Comparison of ENCODE assay signal across 26 mouse cellular contexts in the genomic region with DNA sequence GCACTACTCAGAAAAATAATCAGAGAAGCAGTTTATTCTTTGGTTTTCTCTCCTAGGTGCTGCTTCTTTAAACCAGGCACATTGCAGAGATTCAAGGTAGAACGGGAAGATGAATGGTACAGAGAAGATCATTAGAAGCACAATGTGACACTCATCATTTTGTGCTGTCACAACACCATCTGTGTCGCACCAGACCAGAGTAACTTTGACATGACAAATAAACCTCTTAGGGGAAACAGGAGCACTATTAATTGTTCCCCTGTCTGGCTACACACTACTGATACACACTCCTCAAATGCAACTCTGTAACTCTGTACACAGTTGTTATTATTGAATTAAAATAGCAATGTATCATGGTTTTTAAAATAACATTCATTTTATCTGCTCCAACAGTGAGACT.
DNase-seq lines count a peak whose midpoint lies in the region; ATAC-seq and TF ChIP-seq lines count a peak whose summit lies in the region.
"Had no signal": no experiment of that assay in that cellular context is flagged by ENCODE, and none has a peak within 500 bp of the region (broad histone marks: within the 10 kb centered on the region; RNA-seq: fewer than 3 reads in every experiment).

No protein-coding gene starts in this region.

- ATAC-seq in forebrain, embryonic 16.5 days: peak; percentile 54; the same call in 1 of the 2 replicates
- ATAC-seq in forebrain, embryonic 11.5 days (replicated peaks; ENCODE audit: low FRiP score): no peak
- peak; percentile 31; the same call in 1 of the 2 replicates for ATAC-seq in hindbrain, embryonic 14.5 days (ENCODE audit: low FRiP score)
- no peak for ATAC-seq in hindbrain, postnatal 0 days
- ATAC-seq: CD4-positive, CD25-positive, alpha-beta regulatory T cell, adult 4 months; intestine, postnatal 0 days had no signal

- H3K36me3 ChIP-seq in forebrain, embryonic 16.5 days (ENCODE audit: control insufficient read depth, insufficient read depth): no peaks in the 10 kb centered on the region
- H3K36me3 ChIP-seq in forebrain, embryonic 11.5 days (ENCODE audit: control insufficient read depth, insufficient read depth, low read length): no peaks in the 10 kb centered on the region
- H3K36me3 ChIP-seq in hindbrain, embryonic 14.5 days (replicated peaks; ENCODE audit: control insufficient read depth, insufficient read depth): no peaks in the 10 kb centered on the region
- no peaks in the 10 kb centered on the region for H3K36me3 ChIP-seq in hindbrain, postnatal 0 days (ENCODE audit: insufficient read depth, low read length)
- no peaks in the 10 kb centered on the region for H3K36me3 ChIP-seq in kidney, adult 2 months (ENCODE audit: control insufficient read depth, insufficient read depth, low read length)
- H3K36me3 ChIP-seq: embryonic facial prominence, embryonic 10.5 days; embryonic facial prominence, embryonic 13.5 days; heart, embryonic 10.5 days; heart, embryonic 13.5 days had no signal

- H3K4me3 ChIP-seq in forebrain, embryonic 16.5 days (replicated peaks; ENCODE audit: low read length): no peak overlapping the region
- no peak overlapping the region for H3K4me3 ChIP-seq in forebrain, embryonic 11.5 days (ENCODE audit: low read depth, low read length)
- no peak overlapping the region for H3K4me3 ChIP-seq in hindbrain, embryonic 14.5 days (replicated peaks; ENCODE audit: low read length)
- no peak overlapping the region for H3K4me3 ChIP-seq in hindbrain, postnatal 0 days (ENCODE audit: low read length)
- H3K4me3 ChIP-seq in kidney, adult 2 months (ENCODE audit: insufficient read depth, low read depth, low read length): no peak overlapping the region
- H3K4me3 ChIP-seq: embryonic facial prominence, embryonic 10.5 days; embryonic facial prominence, embryonic 13.5 days; erythroblast, embryonic 14.5 days; heart, adult 2 months; heart, embryonic 10.5 days; heart, embryonic 13.5 days had no signal

- 41% methylated on average over 2 of the region's 2 CpGs for WGBS in forebrain, embryonic 16.5 days
- WGBS in forebrain, embryonic 11.5 days: 74% methylated on average over 2 of the region's 2 CpGs
- WGBS in hindbrain, embryonic 14.5 days: 49% methylated on average over 2 of the region's 2 CpGs
- WGBS in hindbrain, postnatal 0 days: 67% methylated on average over 2 of the region's 2 CpGs
- 60% methylated on average over 2 of the region's 2 CpGs for WGBS in kidney, adult 2 months

- no peak for DNase-seq in forebrain, embryonic 11.5 days (ENCODE audit: low spot score)
- no peak for DNase-seq in hindbrain, embryonic 14.5 days (ENCODE audit: low spot score)
- no peak for DNase-seq in hindbrain, postnatal 0 days (ENCODE audit: low spot score)
- DNase-seq in mesoderm, embryonic 11.5 days (ENCODE audit: low read depth, low spot score): peak; percentile 4
- DNase-seq in kidney, adult 2 months: no peak
- DNase-seq: adrenal gland, adult 2 months; adrenal gland, postnatal 14 days; cerebellum, adult 11-12 months; cerebellum, adult 8-10 months; cerebellum, postnatal 10 days; cerebellum, postnatal 36 days; embryo, embryonic 11 days; gastrocnemius, postnatal 10 days; gastrocnemius, postnatal 36 days; heart, adult 2 months; heart, postnatal 14 days; heart, postnatal 4 days; kidney, adult 8-10 months had no signal

- H3K4me1 ChIP-seq in forebrain, embryonic 16.5 days (replicated peaks; ENCODE audit: control insufficient read depth, insufficient read depth, low read length): peaks cover 7% of the 10 kb centered on the region
- no peaks in the 10 kb centered on the region for H3K4me1 ChIP-seq in forebrain, embryonic 11.5 days (replicated peaks; ENCODE audit: control insufficient read depth, insufficient read depth, low read length)
- no peaks in the 10 kb centered on the region for H3K4me1 ChIP-seq in hindbrain, embryonic 14.5 days (replicated peaks; ENCODE audit: control insufficient read depth, insufficient read depth, low read length)
- H3K4me1 ChIP-seq in hindbrain, postnatal 0 days (ENCODE audit: insufficient read depth, low read length): no peaks in the 10 kb centered on the region
- H3K4me1 ChIP-seq in kidney, adult 2 months (ENCODE audit: control insufficient read depth, insufficient read depth, low read length): no peaks in the 10 kb centered on the region
- H3K4me1 ChIP-seq: embryonic facial prominence, embryonic 10.5 days; embryonic facial prominence, embryonic 13.5 days; heart, embryonic 10.5 days had no signal

- H3K9me3 ChIP-seq in forebrain, embryonic 16.5 days (ENCODE audit: control insufficient read depth, low read length): no peaks in the 10 kb centered on the region
- no peaks in the 10 kb centered on the region for H3K9me3 ChIP-seq in forebrain, embryonic 11.5 days (ENCODE audit: control insufficient read depth, low read length)
- no peaks in the 10 kb centered on the region for H3K9me3 ChIP-seq in hindbrain, embryonic 14.5 days (ENCODE audit: control insufficient read depth, low read length)
- H3K9me3 ChIP-seq in hindbrain, postnatal 0 days (ENCODE audit: low read length): no peaks in the 10 kb centered on the region
- H3K9me3 ChIP-seq: embryonic facial prominence, embryonic 10.5 days; embryonic facial prominence, embryonic 13.5 days; heart, embryonic 10.5 days; heart, embryonic 13.5 days had no signal

- no peak for TF ChIP-seq POLR2A in kidney, adult 2 months (IDR thresholded peaks at IDR 0.05; ENCODE audit: low read depth, low read length)

- no peak for TF ChIP-seq CTCF in hindbrain, postnatal 0 days (IDR thresholded peaks at IDR 0.05; ENCODE audit: low read depth)
- no peak for TF ChIP-seq CTCF in kidney, adult 2 months (conservative IDR thresholded peaks at IDR 0.05; ENCODE audit: insufficient read depth, insufficient read length, low read depth, low read length)

- no peaks in the 10 kb centered on the region for H3K27me3 ChIP-seq in forebrain, embryonic 16.5 days (replicated peaks; ENCODE audit: control insufficient read depth, insufficient read depth, low read length)
- H3K27me3 ChIP-seq in forebrain, embryonic 11.5 days (ENCODE audit: control insufficient read depth, insufficient read depth, low read length): no peaks in the 10 kb centered on the region
- H3K27me3 ChIP-seq in hindbrain, embryonic 14.5 days (ENCODE audit: control insufficient read depth, insufficient read depth, low read length): no peaks in the 10 kb centered on the region
- no peaks in the 10 kb centered on the region for H3K27me3 ChIP-seq in hindbrain, postnatal 0 days (ENCODE audit: insufficient read depth, low read length)
- no peaks in the 10 kb centered on the region for H3K27me3 ChIP-seq in kidney, adult 2 months (replicated peaks; ENCODE audit: control insufficient read depth, insufficient read depth, low read length)
- H3K27me3 ChIP-seq: embryonic facial prominence, embryonic 13.5 days; heart, embryonic 13.5 days had no signal

- no peak overlapping the region for H3K4me2 ChIP-seq in forebrain, embryonic 16.5 days (ENCODE audit: low read length)
- H3K4me2 ChIP-seq in forebrain, embryonic 11.5 days (ENCODE audit: low read depth, low read length, severe bottlenecking): no peak overlapping the region
- H3K4me2 ChIP-seq in hindbrain, embryonic 14.5 days (replicated peaks): no peak overlapping the region
- no peak overlapping the region for H3K4me2 ChIP-seq in hindbrain, postnatal 0 days (ENCODE audit: low read depth, low read length)
- H3K4me2 ChIP-seq: embryonic facial prominence, embryonic 13.5 days; heart, embryonic 13.5 days had no signal

- H3K9ac ChIP-seq in forebrain, embryonic 16.5 days (replicated peaks; ENCODE audit: low read depth, low read length): no peak overlapping the region
- no peak overlapping the region for H3K9ac ChIP-seq in forebrain, embryonic 11.5 days (ENCODE audit: low read length)
- H3K9ac ChIP-seq in hindbrain, embryonic 14.5 days: no peak overlapping the region
- H3K9ac ChIP-seq in hindbrain, postnatal 0 days (replicated peaks; ENCODE audit: low read length): no peak overlapping the region
- H3K9ac ChIP-seq: embryonic facial prominence, embryonic 13.5 days; heart, embryonic 13.5 days had no signal

- H3K27ac ChIP-seq in forebrain, embryonic 16.5 days (ENCODE audit: low read length): no peak overlapping the region
- no peak overlapping the region for H3K27ac ChIP-seq in forebrain, embryonic 11.5 days (ENCODE audit: low read depth, low read length)
- no peak overlapping the region for H3K27ac ChIP-seq in hindbrain, embryonic 14.5 days
- H3K27ac ChIP-seq in hindbrain, postnatal 0 days: no peak overlapping the region
- H3K27ac ChIP-seq in kidney, adult 2 months (ENCODE audit: insufficient read depth, low read depth, low read length): no peak overlapping the region
- H3K27ac ChIP-seq: embryonic facial prominence, embryonic 10.5 days; embryonic facial prominence, embryonic 13.5 days; heart, adult 2 months; heart, embryonic 10.5 days; heart, embryonic 13.5 days had no signal

Comparison
In these comparisons a context has a peak if more than half of its experiments do, and no peak if none do; other contexts are left out.
1. ATAC-seq: peak in forebrain, embryonic 16.5 days (single experiment) and hindbrain, embryonic 14.5 days (single experiment); none in forebrain, embryonic 11.5 days (single experiment) and hindbrain, postnatal 0 days (single experiment).